Mouse (Mus musculus): ENCODE data around the gene Ptpru. TPM values are rescaled to one million over a fixed set of nuclear protein-coding genes. Genes with fewer than 3 reads are reported as not detected.

The Ptpru gene
- polyA plus RNA-seq, 1 experiment from 2014 or later, result 25.2 TPM

GRCm38 (mm10) chr4:131845991-131846778 is 8.1 kb upstream of the Ptpru start:
- no peaks in the 10 kb centered on the region for H3K27me3 ChIP-seq (ENCODE audit: control insufficient read depth, insufficient read depth, low read length)
- H3K4me1 ChIP-seq (ENCODE audit: control insufficient read depth, insufficient read depth, low read length), result peaks cover 12% of the 10 kb centered on the region; the same call in 1 of the 2 replicates
- H3K9ac ChIP-seq (ENCODE audit: low read depth, low read length), result no peak overlapping the region
- H3K4me2 ChIP-seq (replicated peaks; ENCODE audit: low read depth, low read length), result no peak overlapping the region
- no peak overlapping the region for H3K4me3 ChIP-seq (ENCODE audit: low read length)
- no peaks in the 10 kb centered on the region for H3K36me3 ChIP-seq (ENCODE audit: control insufficient read depth, insufficient read depth, low read length)
- ATAC-seq (ENCODE audit: low FRiP score, low TSS enrichment), result no peak
- no peak overlapping the region for H3K27ac ChIP-seq (ENCODE audit: low read depth, low read length)
- H3K9me3 ChIP-seq (ENCODE audit: control insufficient read depth, low read length), result no peaks in the 10 kb centered on the region
- 85% methylated on average over 8 of the region's 8 CpGs for WGBS

GRCm38 (mm10) chr4:131843290-131843743 is 5.2 kb upstream of the Ptpru start, which contains the start of gene Mecr:
Mecr (plus strand) TSS chr4:131843470.
- peaks cover 5% of the 10 kb centered on the region; the same call in 1 of the 2 replicates for H3K4me1 ChIP-seq (ENCODE audit: control insufficient read depth, insufficient read depth, low read length)
- no peaks in the 10 kb centered on the region for H3K9me3 ChIP-seq (ENCODE audit: control insufficient read depth, low read length)
- H3K27me3 ChIP-seq (ENCODE audit: control insufficient read depth, insufficient read depth, low read length), result no peaks in the 10 kb centered on the region
- H3K9ac ChIP-seq (ENCODE audit: low read depth, low read length), result peak within 1 kb of the TSS; percentile 78
- H3K4me2 ChIP-seq (replicated peaks; ENCODE audit: low read depth, low read length), result peak within 1 kb of the TSS; percentile 81
- H3K4me3 ChIP-seq (ENCODE audit: low read length), result peak within 1 kb of the TSS; percentile 90
- WGBS, result under 1% methylated on average over 36 of the region's 37 CpGs
- no peak within 1 kb of the TSS for H3K27ac ChIP-seq (ENCODE audit: low read depth, low read length)
- H3K36me3 ChIP-seq (ENCODE audit: control insufficient read depth, insufficient read depth, low read length), result no peaks in the 10 kb centered on the region
- ATAC-seq (ENCODE audit: low FRiP score, low TSS enrichment), result peak; percentile 86

- H3K4me2 ChIP-seq (replicated peaks; ENCODE audit: low read depth, low read length), result peak overlapping the region; percentile 98
- peak overlapping the region; percentile 71 for H3K9ac ChIP-seq (ENCODE audit: low read depth, low read length)
- H3K4me3 ChIP-seq (ENCODE audit: low read length), result peak overlapping the region; percentile 69
- WGBS, result under 1% methylated on average over 75 of the region's 76 CpGs
- peaks cover 13% of the 10 kb centered on the region; the same call in 1 of the 2 replicates for H3K27me3 ChIP-seq (ENCODE audit: control insufficient read depth, insufficient read depth, low read length)
- ATAC-seq (ENCODE audit: low FRiP score, low TSS enrichment), result peak; percentile 7; the same call in 1 of the 2 replicates
- H3K4me1 ChIP-seq (ENCODE audit: control insufficient read depth, insufficient read depth, low read length), result peaks cover 8% of the 10 kb centered on the region; the same call in 1 of the 2 replicates
- H3K36me3 ChIP-seq (ENCODE audit: control insufficient read depth, insufficient read depth, low read length), result no peaks in the 10 kb centered on the region
- H3K27ac ChIP-seq (ENCODE audit: low read depth, low read length), result no peak overlapping the region
- H3K9me3 ChIP-seq (ENCODE audit: control insufficient read depth, low read length), result no peaks in the 10 kb centered on the region
Measured at GRCm38 (mm10) chr4:131836891-131837491, 1.1 kb downstream of the Ptpru start.

GRCm38 (mm10) chr4:131836351-131836881 is 1.7 kb downstream of the Ptpru start:
- Histone ChIP-seq H3K9me3 (ENCODE audit: control insufficient read depth, low read length) (no peaks in the 10 kb centered on the region), H3K4me2 (replicated peaks; ENCODE audit: low read depth, low read length) (peak overlapping the region; percentile 98), H3K4me1 (ENCODE audit: control insufficient read depth, insufficient read depth, low read length) (peaks cover 8% of the 10 kb centered on the region; the same call in 1 of the 2 replicates), H3K27me3 (ENCODE audit: control insufficient read depth, insufficient read depth, low read length) (peaks cover 13% of the 10 kb centered on the region; the same call in 1 of the 2 replicates), H3K9ac (ENCODE audit: low read depth, low read length) (peak overlapping the region; percentile 71), H3K27ac (ENCODE audit: low read depth, low read length) (no peak overlapping the region), H3K4me3 (ENCODE audit: low read length) (peak overlapping the region; percentile 69), H3K36me3 (ENCODE audit: control insufficient read depth, insufficient read depth, low read length) (no peaks in the 10 kb centered on the region)
- under 1% methylated on average over 39 of the region's 39 CpGs for WGBS
- no peak for ATAC-seq (ENCODE audit: low FRiP score, low TSS enrichment)

- Histone ChIP-seq H3K27me3 (ENCODE audit: control insufficient read depth, insufficient read depth, low read length) (peaks cover 13% of the 10 kb centered on the region; the same call in 1 of the 2 replicates), H3K27ac (ENCODE audit: low read depth, low read length) (no peak overlapping the region), H3K4me1 (ENCODE audit: control insufficient read depth, insufficient read depth, low read length) (peaks cover 8% of the 10 kb centered on the region; the same call in 1 of the 2 replicates), H3K9ac (ENCODE audit: low read depth, low read length) (no peak overlapping the region), H3K9me3 (ENCODE audit: control insufficient read depth, low read length) (no peaks in the 10 kb centered on the region), H3K4me2 (replicated peaks; ENCODE audit: low read depth, low read length) (no peak overlapping the region), H3K4me3 (ENCODE audit: low read length) (no peak overlapping the region), H3K36me3 (ENCODE audit: control insufficient read depth, insufficient read depth, low read length) (no peaks in the 10 kb centered on the region)
- WGBS, result 27% methylated on average over 9 of the region's 9 CpGs
- no peak for ATAC-seq (ENCODE audit: low FRiP score, low TSS enrichment)
Measured at GRCm38 (mm10) chr4:131833971-131834609, 4.0 kb downstream of the Ptpru start.

- Histone ChIP-seq H3K4me1 (ENCODE audit: control insufficient read depth, insufficient read depth, low read length) (peaks cover 12% of the 10 kb centered on the region; the same call in 1 of the 2 replicates), H3K27ac (ENCODE audit: low read depth, low read length) (no peak overlapping the region), H3K4me3 (ENCODE audit: low read length) (no peak overlapping the region)
Measured at GRCm38 (mm10) chr4:131832759-131833407, 5.2 kb downstream of the Ptpru start.

GRCm38 (mm10) chr4:131831546-131832045 is 6.5 kb downstream of the Ptpru start:
- Histone ChIP-seq H3K4me2 (replicated peaks; ENCODE audit: low read depth, low read length) (no peak overlapping the region), H3K27ac (ENCODE audit: low read depth, low read length) (no peak overlapping the region), H3K4me3 (ENCODE audit: low read length) (no peak overlapping the region), H3K9ac (ENCODE audit: low read depth, low read length) (no peak overlapping the region), H3K27me3 (ENCODE audit: control insufficient read depth, insufficient read depth, low read length) (peaks cover 9% of the 10 kb centered on the region; the same call in 1 of the 2 replicates), H3K9me3 (ENCODE audit: control insufficient read depth, low read length) (no peaks in the 10 kb centered on the region), H3K4me1 (ENCODE audit: control insufficient read depth, insufficient read depth, low read length) (peaks cover 10% of the 10 kb centered on the region; the same call in 1 of the 2 replicates), H3K36me3 (ENCODE audit: control insufficient read depth, insufficient read depth, low read length) (no peaks in the 10 kb centered on the region)
- no peak for ATAC-seq (ENCODE audit: low FRiP score, low TSS enrichment)
- WGBS, result 80% methylated on average over 5 of the region's 5 CpGs

More at GRCm38 (mm10) chr4:131832759-131833407, 5.2 kb downstream of the Ptpru start:
- WGBS, result 72% methylated on average over 3 of the region's 3 CpGs
- no peak for ATAC-seq (ENCODE audit: low FRiP score, low TSS enrichment)
- Histone ChIP-seq H3K27me3 (ENCODE audit: control insufficient read depth, insufficient read depth, low read length) (peaks cover 13% of the 10 kb centered on the region; the same call in 1 of the 2 replicates), H3K36me3 (ENCODE audit: control insufficient read depth, insufficient read depth, low read length) (no peaks in the 10 kb centered on the region), H3K4me2 (replicated peaks; ENCODE audit: low read depth, low read length) (no peak overlapping the region), H3K9me3 (ENCODE audit: control insufficient read depth, low read length) (no peaks in the 10 kb centered on the region), H3K9ac (ENCODE audit: low read depth, low read length) (no peak overlapping the region)

- Histone ChIP-seq H3K4me3 (ENCODE audit: low read length) (no peak overlapping the region), H3K4me2 (replicated peaks; ENCODE audit: low read depth, low read length) (no peak overlapping the region), H3K9me3 (ENCODE audit: control insufficient read depth, low read length) (no peaks in the 10 kb centered on the region), H3K9ac (ENCODE audit: low read depth, low read length) (no peak overlapping the region), H3K36me3 (ENCODE audit: control insufficient read depth, insufficient read depth, low read length) (no peaks in the 10 kb centered on the region), H3K4me1 (ENCODE audit: control insufficient read depth, insufficient read depth, low read length) (0 out of 2 replicates have a peak, but pooled peaks cover 8% of the 10 kb centered on the region), H3K27ac (ENCODE audit: low read depth, low read length) (no peak overlapping the region), H3K27me3 (ENCODE audit: control insufficient read depth, insufficient read depth, low read length) (no peaks in the 10 kb centered on the region)
- ATAC-seq (ENCODE audit: low FRiP score, low TSS enrichment), result no peak
- 87% methylated on average over 8 of the region's 8 CpGs for WGBS
Measured at GRCm38 (mm10) chr4:131829123-131829522, 9.0 kb downstream of the Ptpru start.

Data from kidney, embryonic 14.5 days (tissue).